Mouse (Mus musculus): ENCODE results near the gene Frmpd4. TPM values are rescaled to one million over a fixed set of nuclear protein-coding genes. Genes with fewer than 3 reads are reported as not detected.

Frmpd4 gene
- total RNA-seq, 2 experiments from 2014 or later: not detected

DNA sequence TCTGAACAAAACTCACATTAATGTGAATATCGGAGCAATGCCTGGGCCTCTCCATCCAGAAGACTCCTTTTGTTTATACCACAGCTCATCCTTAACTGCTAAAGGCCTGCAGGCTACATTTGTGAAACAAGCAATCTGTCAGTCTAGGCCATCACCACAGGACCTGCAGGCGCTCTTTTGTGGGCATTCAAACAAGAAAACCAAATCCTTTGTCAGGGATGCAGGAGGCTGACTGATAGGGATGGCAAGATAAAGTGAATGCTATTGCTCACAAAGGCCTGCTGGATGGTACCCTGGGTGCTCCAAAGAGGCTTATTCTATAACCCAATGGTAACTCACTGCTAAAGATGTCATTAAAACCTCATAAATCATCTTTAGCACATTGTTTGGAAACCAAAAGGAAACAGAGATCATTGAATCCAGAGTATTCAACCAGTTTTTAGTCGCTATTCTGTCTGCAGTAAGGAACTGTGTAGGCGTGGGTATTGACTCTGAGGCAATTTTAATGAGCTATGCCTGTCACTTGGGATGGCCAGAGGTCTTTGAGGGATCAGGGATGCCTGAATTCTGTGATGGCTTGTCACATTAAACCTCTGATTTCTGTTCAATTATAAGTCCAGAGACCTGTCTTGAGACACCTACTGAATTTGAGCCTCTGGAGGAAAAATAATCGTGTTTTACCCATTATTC is 922.1 kb downstream of the Frmpd4 start:
- ATAC-seq (replicated peaks; ENCODE audit: low FRiP score, poor library complexity, severe bottlenecking): no peak

DNA sequence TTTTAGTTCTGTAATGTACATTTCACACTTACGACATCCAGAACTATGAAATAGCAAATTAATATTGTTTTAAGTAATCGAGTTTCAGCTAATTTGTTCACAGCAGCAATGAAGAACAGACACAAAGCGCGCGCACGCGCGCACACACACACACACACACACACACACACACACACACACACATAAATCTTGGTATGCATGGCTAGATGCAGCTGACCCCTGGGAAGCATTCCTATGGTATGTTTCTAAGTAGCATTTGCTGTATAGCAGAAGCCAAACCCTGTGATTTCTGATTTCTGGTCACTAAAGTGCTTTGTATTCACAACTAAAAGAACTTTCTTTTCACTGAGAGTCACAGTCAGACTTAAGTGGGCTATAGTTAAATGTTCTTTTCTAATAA is 922.8 kb downstream of the Frmpd4 start:
- ATAC-seq (replicated peaks; ENCODE audit: low FRiP score, poor library complexity, severe bottlenecking): no peak

DNA sequence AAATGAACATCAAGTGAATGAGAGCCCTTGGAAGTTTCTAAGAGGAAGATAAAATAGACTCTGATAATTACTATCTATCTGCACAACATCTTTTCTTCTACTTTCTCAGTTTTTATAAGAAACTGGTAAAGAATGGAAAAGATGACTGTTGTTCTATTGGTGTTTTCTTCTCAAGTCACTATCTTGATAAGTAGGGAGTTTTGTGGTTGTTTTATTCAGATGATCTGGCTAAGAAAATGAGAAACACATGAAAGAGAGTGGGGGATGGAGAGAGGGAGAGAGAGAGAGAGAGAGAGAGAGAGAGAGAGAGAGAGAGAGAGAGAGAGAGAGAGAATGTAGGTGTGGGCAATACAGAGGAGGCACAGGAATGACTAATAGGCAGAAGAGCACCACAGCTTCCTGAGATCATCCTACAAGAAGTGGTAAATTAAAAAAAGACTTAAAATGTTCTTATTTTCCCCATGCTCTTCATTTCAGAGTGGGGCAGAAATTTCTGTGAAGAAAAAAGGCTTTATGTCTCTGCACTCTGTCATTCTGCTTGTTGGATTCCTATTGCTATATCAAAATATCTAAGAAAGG is 979.3 kb downstream of the Frmpd4 start:
- no peak for ATAC-seq (replicated peaks; ENCODE audit: low FRiP score, poor library complexity, severe bottlenecking)

DNA sequence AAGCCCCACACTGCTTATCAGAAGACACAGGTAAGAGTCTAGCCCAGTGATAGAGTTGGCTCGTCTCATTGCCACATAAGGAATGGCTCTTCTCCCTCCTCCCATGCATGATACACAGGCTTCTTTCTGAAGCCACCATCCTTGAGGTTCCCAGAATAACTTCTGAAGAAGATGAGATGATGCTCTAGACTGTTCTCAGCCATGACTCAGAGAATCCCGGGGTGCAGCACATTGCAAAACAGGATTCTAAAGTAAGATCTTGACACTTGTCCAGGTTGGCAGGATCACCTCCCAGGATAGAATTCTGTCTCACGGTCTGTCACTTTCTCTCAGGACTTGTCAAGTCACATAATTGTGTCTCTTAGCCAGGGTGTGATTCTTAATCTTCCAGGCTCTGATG is 1024.2 kb downstream of the Frmpd4 start:
- no peak for ATAC-seq (replicated peaks; ENCODE audit: low FRiP score, poor library complexity, severe bottlenecking)

DNA sequence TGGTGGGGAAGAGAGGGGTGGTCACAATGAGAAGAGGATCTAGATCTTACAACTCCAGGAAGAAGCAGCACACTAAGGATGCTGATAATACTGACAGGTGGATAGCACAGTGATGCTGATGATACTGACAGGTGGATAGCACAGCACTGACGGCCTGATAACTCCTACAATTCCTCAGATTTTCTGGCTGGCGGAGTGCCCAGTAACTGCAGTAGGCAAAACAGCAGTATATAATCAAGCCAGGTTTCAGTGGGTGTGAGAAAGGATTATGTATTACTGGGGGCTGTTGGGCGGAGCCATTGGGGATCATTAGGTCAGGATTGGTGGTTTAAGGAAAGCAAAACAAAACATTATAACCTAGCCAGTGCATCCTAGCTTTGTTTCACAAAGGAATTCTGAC is 1053.9 kb downstream of the Frmpd4 start:
- no peak for ATAC-seq (replicated peaks; ENCODE audit: low FRiP score, poor library complexity, severe bottlenecking)

DNA sequence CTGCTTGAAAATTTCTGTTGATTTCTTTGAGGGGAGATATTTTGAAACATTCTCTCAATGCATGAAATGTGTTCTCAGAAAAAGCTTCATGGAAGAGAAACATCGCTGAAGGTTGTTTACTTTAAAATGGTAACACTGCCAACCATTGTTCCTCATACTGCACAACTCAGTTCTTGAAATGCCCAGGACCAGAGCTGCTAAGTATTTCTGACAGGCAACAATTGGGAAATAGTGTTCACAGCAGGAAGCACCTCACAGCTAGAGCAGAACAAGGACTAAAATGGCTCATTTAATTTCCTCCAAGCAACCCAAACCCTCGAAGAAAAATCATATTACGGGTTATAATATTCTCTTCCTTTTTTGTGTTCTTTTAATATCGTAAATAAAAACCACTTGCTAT is 1054.5 kb downstream of the Frmpd4 start:
- ATAC-seq (replicated peaks; ENCODE audit: low FRiP score, poor library complexity, severe bottlenecking): no peak

DNA sequence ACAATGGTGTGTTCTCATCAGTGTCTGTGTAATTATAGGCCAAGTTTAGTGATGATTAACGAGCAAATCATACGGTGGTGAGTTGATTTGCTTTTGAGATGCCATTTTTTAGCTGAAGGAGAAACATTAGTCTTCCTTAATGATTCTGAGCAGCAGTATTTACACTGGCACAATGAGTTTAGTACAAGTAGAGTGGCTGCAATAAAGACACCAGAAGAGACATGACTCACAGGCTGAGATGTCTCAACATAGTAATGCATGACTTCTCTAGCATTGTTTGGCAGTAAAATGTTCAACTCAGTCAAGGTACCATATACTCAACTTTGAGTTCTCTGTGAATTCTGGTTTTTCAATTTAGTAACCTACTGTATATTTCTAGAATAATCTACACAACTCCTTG is 1058.6 kb downstream of the Frmpd4 start:
- no peak for ATAC-seq (replicated peaks; ENCODE audit: low FRiP score, poor library complexity, severe bottlenecking)

DNA sequence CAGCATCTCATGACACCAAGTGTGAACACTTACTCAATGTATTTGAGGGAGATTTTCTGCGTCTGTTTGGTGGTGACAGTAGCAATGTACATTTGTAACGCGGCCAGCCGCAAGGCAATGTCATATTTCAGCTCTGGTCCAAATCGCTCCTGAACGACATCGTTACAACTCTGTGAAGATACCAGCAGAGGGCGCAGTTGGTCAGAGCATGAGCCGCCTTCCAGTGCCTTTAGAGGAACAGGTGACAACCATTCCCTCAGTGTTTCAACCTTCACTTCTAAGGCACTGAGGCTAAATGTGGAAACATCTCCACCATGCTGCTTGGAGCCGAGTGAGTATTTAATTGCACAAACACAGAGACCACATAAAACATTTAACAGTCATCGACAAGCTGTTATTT is 1079.3 kb downstream of the Frmpd4 start:
- no peak for ATAC-seq (replicated peaks; ENCODE audit: low FRiP score, poor library complexity, severe bottlenecking)

DNA sequence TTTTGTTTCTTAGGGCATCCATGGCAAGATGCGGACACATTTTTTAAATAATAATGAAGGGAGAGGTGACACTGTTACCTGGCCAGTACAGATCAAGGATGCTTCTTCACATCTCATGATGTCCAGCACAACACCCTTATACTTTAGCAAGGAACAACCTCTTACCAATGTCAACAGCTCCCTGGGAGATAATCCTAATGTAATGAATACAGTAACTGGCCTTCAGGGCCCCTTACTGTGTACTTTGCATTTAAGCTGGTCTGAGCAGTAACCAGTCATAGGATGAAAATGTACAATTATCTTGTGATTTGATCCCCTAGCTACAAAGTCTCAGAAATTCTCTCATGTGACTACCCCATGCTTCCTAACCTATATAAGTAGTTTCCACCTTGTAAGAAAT is 1084.8 kb downstream of the Frmpd4 start:
- no peak for ATAC-seq (replicated peaks; ENCODE audit: low FRiP score, poor library complexity, severe bottlenecking)

DNA sequence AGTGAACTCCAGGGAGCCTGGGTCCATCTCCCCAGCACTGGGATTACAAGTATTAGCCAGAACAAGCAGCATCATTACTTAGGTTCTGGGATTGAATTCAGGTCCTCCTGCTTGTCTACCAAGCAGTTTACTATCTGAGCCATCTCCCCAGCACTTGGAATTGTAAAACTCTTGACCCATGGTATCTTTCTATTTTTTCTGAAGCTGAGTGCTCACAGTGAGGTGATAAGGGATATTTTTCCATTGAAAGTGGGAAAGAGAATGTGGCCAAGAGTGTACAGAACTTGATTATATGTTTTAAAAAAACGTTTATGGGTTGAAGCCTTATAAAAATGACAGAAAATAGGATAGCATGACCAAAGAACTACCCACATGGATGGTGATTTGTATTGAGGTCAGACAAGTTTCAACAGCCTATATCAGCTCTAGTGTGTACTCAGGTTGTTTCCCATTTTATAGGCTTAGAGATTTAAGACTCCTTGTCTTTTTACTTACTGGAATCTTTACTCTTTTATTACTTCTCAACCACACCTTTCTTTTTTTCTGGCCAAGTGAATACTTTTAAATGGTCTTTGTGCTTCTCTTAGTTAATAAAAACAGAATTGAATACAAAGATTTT is 1085.3 kb downstream of the Frmpd4 start:
- ATAC-seq (replicated peaks; ENCODE audit: low FRiP score, poor library complexity, severe bottlenecking): no peak

DNA sequence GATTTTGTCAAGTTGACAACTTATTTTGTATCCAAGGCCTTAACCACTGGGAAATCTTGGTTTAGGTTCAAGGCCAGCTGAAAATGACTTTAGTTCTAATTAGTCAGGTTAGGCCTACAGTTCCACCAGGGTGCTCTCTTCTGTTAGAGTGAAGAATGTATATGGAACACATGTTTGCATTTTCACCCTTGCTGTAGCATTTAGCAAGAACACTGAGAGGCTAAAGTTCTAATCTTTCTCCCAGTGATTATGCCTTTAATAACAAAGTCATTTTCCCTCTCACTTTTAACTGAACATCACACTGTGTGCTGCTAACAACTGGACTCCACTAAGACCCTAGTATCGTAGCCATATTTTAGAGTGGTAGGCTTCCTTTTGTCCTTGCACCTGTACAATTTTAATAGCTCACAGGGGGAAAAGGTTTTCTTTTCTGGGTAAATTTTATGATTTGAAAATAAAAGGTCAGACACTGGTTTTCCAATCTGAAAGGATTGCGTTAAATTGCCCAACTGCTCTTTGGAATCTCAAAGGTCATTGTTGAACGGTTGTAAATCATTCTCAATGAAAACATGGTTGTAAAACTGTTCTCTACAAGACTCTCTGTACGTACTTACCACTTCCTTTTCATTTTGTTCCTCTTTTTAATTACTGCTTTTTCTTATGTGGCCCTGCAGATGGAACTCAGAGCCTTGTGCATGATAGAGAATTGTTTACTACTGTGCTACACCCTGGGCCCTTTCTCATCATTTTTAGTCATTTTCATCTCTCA is 1093.4 kb downstream of the Frmpd4 start:
- no peak for ATAC-seq (replicated peaks; ENCODE audit: low FRiP score, poor library complexity, severe bottlenecking)

DNA sequence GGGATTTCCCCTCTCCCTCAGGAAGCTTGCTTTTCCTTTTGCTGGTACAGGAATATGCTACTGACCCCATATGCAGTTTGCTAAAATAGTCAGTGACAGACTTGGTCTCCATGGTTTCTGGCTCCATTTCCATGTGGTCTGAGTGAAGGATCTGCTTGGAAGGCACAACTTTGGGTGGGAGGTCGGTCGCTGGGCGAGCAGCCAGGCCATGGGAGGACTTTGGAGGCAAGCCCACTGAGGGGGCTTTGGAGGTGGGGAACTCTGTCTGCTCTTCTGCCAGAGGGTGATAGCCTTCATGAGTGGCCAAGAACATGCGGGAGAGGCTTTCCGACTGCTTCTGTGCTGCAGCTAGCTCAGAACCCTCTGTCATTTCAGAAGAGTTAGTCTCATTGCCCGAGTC is 1099.4 kb downstream of the Frmpd4 start:
- no peak for ATAC-seq (replicated peaks; ENCODE audit: low FRiP score, poor library complexity, severe bottlenecking)

DNA sequence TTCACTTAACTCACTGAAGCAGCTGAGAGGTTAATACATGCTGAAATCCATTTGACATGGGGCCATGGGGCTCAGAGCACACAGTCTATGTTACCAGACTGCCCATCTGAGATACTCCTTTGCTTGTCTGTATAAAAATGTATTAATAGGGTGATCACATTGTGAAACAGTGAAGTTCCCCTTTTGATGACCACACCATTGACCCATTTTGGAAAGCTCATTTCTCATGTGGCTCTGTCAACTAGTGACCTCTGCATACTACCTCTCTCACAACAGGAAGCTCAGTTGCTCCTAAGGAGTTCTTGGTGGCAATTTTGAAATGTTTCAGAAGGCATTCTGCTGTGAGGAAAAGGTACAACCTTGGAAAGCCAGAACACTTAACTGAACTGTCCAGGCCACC is 1142.1 kb downstream of the Frmpd4 start:
- no peak for ATAC-seq (replicated peaks; ENCODE audit: low FRiP score, poor library complexity, severe bottlenecking)

DNA sequence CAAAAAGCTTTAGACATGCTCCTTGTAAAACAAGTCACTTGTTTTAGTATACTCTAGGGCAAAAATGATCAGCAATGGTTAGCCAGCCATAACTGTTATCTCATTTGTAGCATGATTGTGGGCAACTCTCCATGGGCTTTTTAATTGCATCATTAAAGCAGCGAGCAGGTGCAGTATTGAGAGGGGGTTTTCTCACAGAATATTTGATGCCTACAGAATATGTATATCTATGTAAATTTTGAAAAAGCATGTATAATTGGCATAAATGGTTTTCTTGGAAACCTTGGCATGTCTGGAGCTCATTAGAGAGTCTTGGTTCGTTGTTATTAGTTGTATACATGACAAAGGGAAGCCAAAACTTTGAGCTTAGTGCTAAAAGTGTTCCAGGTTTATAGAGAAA is 1143.1 kb downstream of the Frmpd4 start:
- ATAC-seq (replicated peaks; ENCODE audit: low FRiP score, poor library complexity, severe bottlenecking): no peak

Other genes with a start within 250 kb of the Frmpd4 start
- gene Msl3, start 96.7 kb upstream of the Frmpd4 start, total RNA-seq (2015; ENCODE audit: low replicate concordance): 24.7 and 27.9 TPM in 2 replicates
- gene Msl3, start 96.7 kb upstream of the Frmpd4 start, total RNA-seq (2017; ENCODE audit: low replicate concordance): 26.9 and 32.4 TPM in 2 replicates
- 1.0 and 1.2 TPM in 2 replicates for gene Arhgap6, start 217.9 kb upstream of the Frmpd4 start, total RNA-seq (2015; ENCODE audit: low replicate concordance)
- 0.70 TPM in 1 of 2 replicates, not detected in the other for gene Arhgap6, start 217.9 kb upstream of the Frmpd4 start, total RNA-seq (2017; ENCODE audit: low replicate concordance)